Mouse (Mus musculus) embryonic fibroblast, embryonic 13.5 days (primary cell): Measurements from ENCODE around the gene Def8.

Source experiments
- CTCF ChIP-seq: IDR thresholded peaks from 2 replicates; pipeline ENCODE4 v1.5.1; 2011; ENCODE audit warnings: mild to moderate bottlenecking, control low read depth, low read length, moderate library complexity, borderline replicate concordance; ENCODE audit not compliant: insufficient read depth
- POLR2A ChIP-seq: IDR thresholded peaks from 2 replicates; pipeline ENCODE4 v1.6.1; 2011; ENCODE audit warnings: low read depth, mild to moderate bottlenecking, control low read depth, low read length, moderate library complexity

GRCm38 (mm10) chr8:123492898-123493297, 69.6 kb downstream of the Def8 start:
- TF ChIP-seq POLR2A = no peak
- TF ChIP-seq CTCF = no peak
